Mouse (Mus musculus): ENCODE data around the gene Esr1.

DNA sequence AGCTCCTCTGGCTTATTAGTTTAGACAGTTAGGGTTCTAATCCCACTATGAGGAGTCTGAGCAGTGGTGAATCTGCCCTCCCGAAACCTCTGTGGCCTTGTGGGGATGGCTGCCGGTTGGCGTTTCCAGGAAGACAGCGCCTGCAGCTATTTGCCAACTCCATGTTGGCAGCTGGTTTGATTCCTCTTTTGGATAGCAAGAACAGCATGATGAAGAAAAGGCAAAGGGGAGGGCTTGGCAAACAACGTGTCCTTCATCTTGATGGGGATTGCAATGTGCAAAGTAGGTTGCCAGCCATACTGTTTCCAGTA lies 10.1 kb downstream of the Esr1 start:
- no peak for TF ChIP-seq CTCF (IDR thresholded peaks at IDR 0.05; ENCODE audit: low read depth)
- TF ChIP-seq EP300 (IDR thresholded peaks at IDR 0.05; ENCODE audit: low read depth) = no peak
